Mouse (Mus musculus): ENCODE measurements around the gene Srek1. TPM values are rescaled to one million over a fixed set of nuclear protein-coding genes. Genes with fewer than 3 reads are reported as not detected.

The Srek1 gene
- polyA plus RNA-seq, 1 experiment from 2014 or later = 77.9 TPM

- no peaks in the 10 kb centered on the region for H3K9me3 ChIP-seq (ENCODE audit: control insufficient read depth, low read length)
- H3K36me3 ChIP-seq (replicated peaks; ENCODE audit: control insufficient read depth, insufficient read depth) = no peaks in the 10 kb centered on the region
- no peaks in the 10 kb centered on the region for H3K27me3 ChIP-seq (ENCODE audit: control insufficient read depth, insufficient read depth, low read length)
- ATAC-seq (ENCODE audit: low FRiP score) (0 out of 2 replicates have a peak, but pooled peaks have one; percentile 43), DNase-seq (ENCODE audit: low spot score) (peak; percentile 59)
- 32% methylated on average over 11 of the region's 11 CpGs for WGBS
- no peak overlapping the region for H3K9ac ChIP-seq
- peaks cover 3% of the 10 kb centered on the region for H3K4me1 ChIP-seq (replicated peaks; ENCODE audit: control insufficient read depth, insufficient read depth, low read length)
- no peak overlapping the region for H3K4me2 ChIP-seq (replicated peaks)
- H3K27ac ChIP-seq = no peak overlapping the region
- H3K4me3 ChIP-seq (replicated peaks; ENCODE audit: low read length) = no peak overlapping the region
Measured at GRCm38 (mm10) chr13:103779922-103780585, 5.6 kb upstream of the Srek1 start.

GRCm38 (mm10) chr13:103777126-103777525, 2.7 kb upstream of the Srek1 start:
- no peak overlapping the region for H3K27ac ChIP-seq
- H3K27me3 ChIP-seq (ENCODE audit: control insufficient read depth, insufficient read depth, low read length) = no peaks in the 10 kb centered on the region
- H3K36me3 ChIP-seq (replicated peaks; ENCODE audit: control insufficient read depth, insufficient read depth) = no peaks in the 10 kb centered on the region
- H3K4me2 ChIP-seq (replicated peaks) = no peak overlapping the region
- WGBS = 73% methylated on average over 8 of the region's 8 CpGs
- H3K9ac ChIP-seq = no peak overlapping the region
- peaks cover 15% of the 10 kb centered on the region for H3K4me1 ChIP-seq (replicated peaks; ENCODE audit: control insufficient read depth, insufficient read depth, low read length)
- H3K9me3 ChIP-seq (ENCODE audit: control insufficient read depth, low read length) = no peaks in the 10 kb centered on the region
- no peak for DNase-seq (ENCODE audit: low spot score)
- no peak for ATAC-seq (ENCODE audit: low FRiP score)
- H3K4me3 ChIP-seq (replicated peaks; ENCODE audit: low read length) = no peak overlapping the region

- Histone ChIP-seq H3K9me3 (ENCODE audit: control insufficient read depth, low read length) (no peaks in the 10 kb centered on the region), H3K9ac (peak overlapping the region; percentile 77), H3K36me3 (replicated peaks; ENCODE audit: control insufficient read depth, insufficient read depth) (no peaks in the 10 kb centered on the region; the same call in 1 of the 2 replicates), H3K4me1 (replicated peaks; ENCODE audit: control insufficient read depth, insufficient read depth, low read length) (peaks cover 35% of the 10 kb centered on the region), H3K4me3 (replicated peaks; ENCODE audit: low read length) (peak overlapping the region; percentile 60), H3K4me2 (replicated peaks) (peak overlapping the region; percentile 84), H3K27ac (peak overlapping the region; percentile 99), H3K27me3 (ENCODE audit: control insufficient read depth, insufficient read depth, low read length) (no peaks in the 10 kb centered on the region)
- WGBS = 2% methylated on average over 36 of the region's 36 CpGs
- peak; percentile 72 for ATAC-seq (ENCODE audit: low FRiP score)
- peak; percentile 30 for DNase-seq (ENCODE audit: low spot score)
Measured at GRCm38 (mm10) chr13:103773407-103774118, 845 bp downstream of the Srek1 start.

DNA sequence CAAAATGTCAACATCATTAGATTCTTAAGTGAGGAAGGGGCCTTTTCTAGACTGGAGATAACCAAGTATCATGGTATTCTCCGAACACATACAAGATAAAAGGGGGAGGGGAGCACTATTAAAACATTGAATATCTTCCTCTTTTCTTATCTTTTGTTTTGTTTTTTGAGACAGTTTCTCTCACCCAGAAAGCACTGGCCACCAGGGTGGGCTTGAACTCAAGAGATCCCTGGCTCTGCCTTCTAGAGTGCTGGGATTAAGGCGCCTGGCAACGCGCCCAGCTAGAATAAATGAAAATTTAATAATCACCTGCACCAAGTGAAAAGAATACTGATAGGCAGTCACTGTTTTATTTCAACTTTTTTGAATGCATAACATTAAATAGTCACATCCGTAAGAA, 1.5 kb downstream of the Srek1 start:
- no peaks in the 10 kb centered on the region for H3K9me3 ChIP-seq (ENCODE audit: control insufficient read depth, low read length)
- WGBS = 36% methylated on average over 5 of the region's 5 CpGs
- peak overlapping the region; percentile 99 for H3K27ac ChIP-seq
- H3K36me3 ChIP-seq (replicated peaks; ENCODE audit: control insufficient read depth, insufficient read depth) = peaks cover 2% of the 10 kb centered on the region
- ATAC-seq (ENCODE audit: low FRiP score) = no peak
- H3K4me1 ChIP-seq (replicated peaks; ENCODE audit: control insufficient read depth, insufficient read depth, low read length) = peaks cover 35% of the 10 kb centered on the region
- H3K9ac ChIP-seq = peak overlapping the region; percentile 77
- peak overlapping the region; percentile 84 for H3K4me2 ChIP-seq (replicated peaks)
- DNase-seq (ENCODE audit: low spot score) = peak; percentile 29
- peak overlapping the region; percentile 60 for H3K4me3 ChIP-seq (replicated peaks; ENCODE audit: low read length)
- H3K27me3 ChIP-seq (ENCODE audit: control insufficient read depth, insufficient read depth, low read length) = no peaks in the 10 kb centered on the region

- no peak overlapping the region for H3K9ac ChIP-seq
- H3K4me1 ChIP-seq (replicated peaks; ENCODE audit: control insufficient read depth, insufficient read depth, low read length) = peaks cover 35% of the 10 kb centered on the region
- ATAC-seq (ENCODE audit: low FRiP score) = no peak
- peaks cover 21% of the 10 kb centered on the region for H3K36me3 ChIP-seq (replicated peaks; ENCODE audit: control insufficient read depth, insufficient read depth)
- DNase-seq (ENCODE audit: low spot score) = no peak
- no peaks in the 10 kb centered on the region for H3K27me3 ChIP-seq (ENCODE audit: control insufficient read depth, insufficient read depth, low read length)
- H3K4me2 ChIP-seq (replicated peaks) = no peak overlapping the region
- no peak overlapping the region for H3K4me3 ChIP-seq (replicated peaks; ENCODE audit: low read length)
- H3K9me3 ChIP-seq (ENCODE audit: control insufficient read depth, low read length) = no peaks in the 10 kb centered on the region
- H3K27ac ChIP-seq = no peak overlapping the region
Measured at GRCm38 (mm10) chr13:103770821-103771220, 3.6 kb downstream of the Srek1 start.

DNA sequence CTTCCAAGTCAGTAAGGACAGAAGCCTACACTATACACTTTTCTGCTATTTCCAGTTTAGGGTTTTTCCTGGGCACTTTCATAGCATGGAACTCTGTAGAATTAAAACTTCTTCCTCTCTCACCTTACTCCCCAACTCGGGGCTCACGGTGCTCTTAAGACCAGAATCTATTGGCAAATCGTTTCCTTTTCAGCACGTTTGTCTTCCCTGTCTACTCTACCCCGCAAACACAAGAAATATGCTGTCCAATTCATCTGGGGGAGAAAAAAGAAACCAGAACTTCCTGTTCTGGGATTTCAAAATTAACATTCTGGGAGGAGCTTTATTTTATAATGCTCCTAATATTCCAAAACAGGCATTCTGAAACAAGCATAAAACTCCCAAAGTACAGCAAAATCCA, 6.5 kb downstream of the Srek1 start:
- Histone ChIP-seq H3K27me3 (ENCODE audit: control insufficient read depth, insufficient read depth, low read length) (no peaks in the 10 kb centered on the region), H3K4me2 (replicated peaks) (no peak overlapping the region), H3K27ac (no peak overlapping the region), H3K9me3 (ENCODE audit: control insufficient read depth, low read length) (no peaks in the 10 kb centered on the region), H3K9ac (no peak overlapping the region), H3K36me3 (replicated peaks; ENCODE audit: control insufficient read depth, insufficient read depth) (peaks cover 35% of the 10 kb centered on the region), H3K4me3 (replicated peaks; ENCODE audit: low read length) (no peak overlapping the region), H3K4me1 (replicated peaks; ENCODE audit: control insufficient read depth, insufficient read depth, low read length) (peaks cover 28% of the 10 kb centered on the region)
- ATAC-seq (ENCODE audit: low FRiP score) (no peak), DNase-seq (ENCODE audit: low spot score) (no peak)
- WGBS = 85% methylated on average over 5 of the region's 5 CpGs

DNA sequence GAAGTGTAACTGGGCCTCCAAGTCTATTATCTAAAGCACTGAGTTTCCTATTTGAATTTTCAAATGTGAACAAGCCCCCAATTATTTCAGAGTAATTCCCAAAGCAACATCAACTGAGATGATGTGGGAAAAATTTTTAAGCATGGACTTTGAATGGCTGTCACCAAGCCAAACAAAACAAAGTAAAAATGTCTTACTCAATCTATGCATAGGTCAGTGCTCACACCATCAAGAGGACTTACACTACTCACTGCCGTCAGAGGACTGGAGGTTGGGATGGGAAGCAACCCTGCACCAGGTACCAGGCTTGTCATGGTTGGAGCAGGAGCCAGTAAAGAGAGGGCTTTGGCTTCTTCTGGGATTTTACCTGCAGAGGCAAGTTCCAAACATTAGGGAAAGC, 10.8 kb downstream of the Srek1 start:
- Histone ChIP-seq H3K9me3 (ENCODE audit: control insufficient read depth, low read length) (no peaks in the 10 kb centered on the region), H3K27me3 (ENCODE audit: control insufficient read depth, insufficient read depth, low read length) (no peaks in the 10 kb centered on the region), H3K36me3 (replicated peaks; ENCODE audit: control insufficient read depth, insufficient read depth) (peaks cover 76% of the 10 kb centered on the region), H3K4me1 (replicated peaks; ENCODE audit: control insufficient read depth, insufficient read depth, low read length) (no peaks in the 10 kb centered on the region), H3K4me3 (replicated peaks; ENCODE audit: low read length) (no peak overlapping the region), H3K27ac (no peak overlapping the region), H3K9ac (no peak overlapping the region), H3K4me2 (replicated peaks) (no peak overlapping the region)
- ATAC-seq (ENCODE audit: low FRiP score) = no peak
- 83% methylated on average over 1 of the region's 1 CpGs for WGBS
- no peak for DNase-seq (ENCODE audit: low spot score)

- no peak overlapping the region for H3K4me2 ChIP-seq (replicated peaks)
- peaks cover 81% of the 10 kb centered on the region for H3K36me3 ChIP-seq (replicated peaks; ENCODE audit: control insufficient read depth, insufficient read depth)
- no peak for ATAC-seq (ENCODE audit: low FRiP score)
- no peak overlapping the region for H3K9ac ChIP-seq
- no peaks in the 10 kb centered on the region for H3K27me3 ChIP-seq (ENCODE audit: control insufficient read depth, insufficient read depth, low read length)
- no peaks in the 10 kb centered on the region for H3K9me3 ChIP-seq (ENCODE audit: control insufficient read depth, low read length)
- no peak for DNase-seq (ENCODE audit: low spot score)
- H3K4me3 ChIP-seq (replicated peaks; ENCODE audit: low read length) = no peak overlapping the region
- no peaks in the 10 kb centered on the region for H3K4me1 ChIP-seq (replicated peaks; ENCODE audit: control insufficient read depth, insufficient read depth, low read length)
- no peak overlapping the region for H3K27ac ChIP-seq
- 93% methylated on average over 10 of the region's 10 CpGs for WGBS
Measured at GRCm38 (mm10) chr13:103761971-103762370, 12.4 kb downstream of the Srek1 start.

DNA sequence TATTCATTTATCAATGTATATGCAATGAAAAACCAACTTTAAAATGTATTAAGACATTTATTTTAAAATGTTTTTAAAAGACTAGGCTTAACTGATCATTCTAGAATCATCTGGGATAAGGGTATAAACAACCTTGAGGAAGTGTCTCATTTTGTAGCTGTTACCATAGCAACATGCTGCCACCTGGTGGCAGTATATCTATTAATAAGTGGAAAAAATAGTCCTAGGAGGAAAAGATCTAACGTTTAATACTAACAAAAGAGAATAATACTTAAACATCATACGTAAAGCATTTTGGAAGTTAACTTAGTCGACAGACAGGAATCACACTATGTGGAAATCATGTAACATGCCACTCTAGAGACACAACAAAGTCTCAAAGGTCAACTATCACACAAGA, 23.0 kb downstream of the Srek1 start:
- Histone ChIP-seq H3K27me3 (ENCODE audit: control insufficient read depth, insufficient read depth, low read length) (no peaks in the 10 kb centered on the region), H3K27ac (no peak overlapping the region), H3K4me1 (replicated peaks; ENCODE audit: control insufficient read depth, insufficient read depth, low read length) (no peaks in the 10 kb centered on the region), H3K36me3 (replicated peaks; ENCODE audit: control insufficient read depth, insufficient read depth) (peaks cover 88% of the 10 kb centered on the region), H3K4me2 (replicated peaks) (no peak overlapping the region), H3K4me3 (replicated peaks; ENCODE audit: low read length) (no peak overlapping the region), H3K9me3 (ENCODE audit: control insufficient read depth, low read length) (no peaks in the 10 kb centered on the region), H3K9ac (no peak overlapping the region)
- no peak for ATAC-seq (ENCODE audit: low FRiP score)
- WGBS = 63% methylated on average over 3 of the region's 3 CpGs
- DNase-seq (ENCODE audit: low spot score) = peak; percentile 81
